In the genomic region with DNA sequence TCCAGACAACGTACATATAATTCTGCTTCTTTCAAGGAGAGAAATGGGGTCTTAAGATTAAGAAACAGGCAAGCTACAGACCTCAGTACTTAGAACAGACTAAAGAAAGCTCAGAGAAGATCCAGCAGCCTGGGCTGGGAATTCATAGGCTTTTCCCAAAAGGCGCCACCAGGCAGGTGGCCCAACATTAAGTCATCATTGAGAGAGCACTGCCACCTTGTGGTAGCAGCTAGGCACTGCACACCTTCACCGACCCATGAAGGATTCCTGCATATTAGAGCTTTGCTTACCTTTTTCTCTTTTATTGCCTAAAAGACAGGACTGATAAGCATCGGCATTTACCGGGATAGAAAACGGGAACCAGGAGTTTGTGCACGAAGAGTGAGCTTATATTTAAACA, we compare ENCODE assay signal across 9 mouse cellular contexts. TPM values are rescaled to one million over a fixed set of nuclear protein-coding genes. Genes with fewer than 3 reads are reported as not detected.
A peak's percentile ranks its signal among the peaks of the same experiment; 100 is the strongest.
DNase-seq lines count a peak whose midpoint lies in the region; ATAC-seq and TF ChIP-seq lines count a peak whose summit lies in the region.
"Had no signal": no experiment of that assay in that cellular context is flagged by ENCODE, and none has a peak within 500 bp of the region (broad histone marks: within the 10 kb centered on the region; RNA-seq: fewer than 3 reads in every experiment).

No protein-coding gene starts in this region.

- peak; percentile 54 for DNase-seq in CD4-positive helper T cell, adult 2 months (ENCODE audit: low read depth, low spot score)
- DNase-seq in adrenal gland, adult 18-20 months (ENCODE audit: low spot score in 2 of 2): peak; percentile 74 to 76
- DNase-seq in embryo, embryonic 10 days (ENCODE audit: low spot score): peak; percentile 89
- peak; percentile 58 for DNase-seq in gastrocnemius, postnatal 14 days
- DNase-seq in kidney, postnatal 0 days (ENCODE audit: low spot score): peak; percentile 77
- DNase-seq in liver, adult 2 months (ENCODE audit: extremely low read depth, low read depth, low spot score): peak; percentile 42
- peak; percentile 58 for DNase-seq in thymus, adult 2 months

- TF ChIP-seq CTCF in kidney, postnatal 0 days (IDR thresholded peaks at IDR 0.05; ENCODE audit: low read depth): peak; percentile 94
- peak; percentile 92 for TF ChIP-seq CTCF in liver, adult 2 months (IDR thresholded peaks at IDR 0.05; ENCODE audit: low read depth, low read length)
- TF ChIP-seq CTCF in thymus, adult 2 months (IDR thresholded peaks at IDR 0.05; ENCODE audit: borderline replicate concordance, control insufficient read depth, extremely low read depth, insufficient read depth, low read length, poor library complexity): peak; percentile 64; the same call in 1 of the 2 replicates

- intact Hi-C loops in gastrocnemius, postnatal 14 days (cut with DNase I; ENCODE audit: low total_unique reads): loop anchor here (5.0 kb wide), 2 partner anchors 76 to 171 kb away; no protein-coding TSS in a partner anchor

- H3K9me3 ChIP-seq in kidney, postnatal 0 days (replicated peaks; ENCODE audit: low read length): no peaks in the 10 kb centered on the region
- H3K9me3 ChIP-seq in neural tube, embryonic 13.5 days: no peaks in the 10 kb centered on the region
- H3K9me3 ChIP-seq: heart, embryonic 13.5 days had no signal

- no peak overlapping the region for H3K4me3 ChIP-seq in kidney, postnatal 0 days (replicated peaks; ENCODE audit: low read depth, low read length)
- no peak overlapping the region for H3K4me3 ChIP-seq in liver, adult 2 months (ENCODE audit: insufficient read depth, low read depth, low read length)
- no peak overlapping the region for H3K4me3 ChIP-seq in neural tube, embryonic 13.5 days
- H3K4me3 ChIP-seq in thymus, adult 2 months (ENCODE audit: control insufficient read depth, insufficient read depth, low read length): no peak overlapping the region
- H3K4me3 ChIP-seq: heart, embryonic 13.5 days had no signal

- no peak overlapping the region for H3K4me2 ChIP-seq in kidney, postnatal 0 days (ENCODE audit: low read length)
- H3K4me2 ChIP-seq in neural tube, embryonic 13.5 days: no peak overlapping the region
- H3K4me2 ChIP-seq: heart, embryonic 13.5 days had no signal

- H3K36me3 ChIP-seq in kidney, postnatal 0 days (ENCODE audit: insufficient read depth, low read length): no peaks in the 10 kb centered on the region
- no peaks in the 10 kb centered on the region for H3K36me3 ChIP-seq in liver, adult 2 months (ENCODE audit: control insufficient read depth, insufficient read depth, low read length)
- no peaks in the 10 kb centered on the region for H3K36me3 ChIP-seq in neural tube, embryonic 13.5 days
- no peaks in the 10 kb centered on the region for H3K36me3 ChIP-seq in thymus, adult 2 months (ENCODE audit: control insufficient read depth, insufficient read depth, low read length)
- H3K36me3 ChIP-seq: heart, embryonic 13.5 days had no signal

- no peak overlapping the region for H3K9ac ChIP-seq in kidney, postnatal 0 days (ENCODE audit: low read depth, low read length)
- no peak overlapping the region for H3K9ac ChIP-seq in liver, adult 2 months (ENCODE audit: low read depth, low read length)
- H3K9ac ChIP-seq in neural tube, embryonic 13.5 days: no peak overlapping the region
- H3K9ac ChIP-seq: heart, embryonic 13.5 days had no signal

- no peak for TF ChIP-seq POLR2A in liver, adult 2 months (IDR thresholded peaks at IDR 0.05; ENCODE audit: extremely low read depth, insufficient read depth, low read length)
- no peak for TF ChIP-seq POLR2A in thymus, adult 2 months (IDR thresholded peaks at IDR 0.05; ENCODE audit: control insufficient read depth, extremely low read depth, insufficient read depth, low read length, poor library complexity)

- WGBS in kidney, postnatal 0 days: 15% methylated on average over 7 of the region's 7 CpGs
- 14% methylated on average over 7 of the region's 7 CpGs for WGBS in liver, adult 2 months
- 17% methylated on average over 7 of the region's 7 CpGs for whole genome bisulfite sequencing in neural tube, embryonic 13.5 days
- 18% methylated on average over 7 of the region's 7 CpGs for WGBS in thymus, adult 2 months

- no peaks in the 10 kb centered on the region for H3K27me3 ChIP-seq in kidney, postnatal 0 days (ENCODE audit: insufficient read depth, low read length)
- H3K27me3 ChIP-seq in liver, adult 2 months (ENCODE audit: control insufficient read depth, insufficient read depth, low read length): no peaks in the 10 kb centered on the region
- H3K27me3 ChIP-seq in neural tube, embryonic 13.5 days: no peaks in the 10 kb centered on the region
- H3K27me3 ChIP-seq in thymus, adult 2 months (ENCODE audit: control insufficient read depth, insufficient read depth, low read length): no peaks in the 10 kb centered on the region

- ATAC-seq in kidney, postnatal 0 days (replicated peaks; ENCODE audit: low FRiP score, low read depth): no peak
- peak; percentile 76 for ATAC-seq in neural tube, embryonic 13.5 days (ENCODE audit: low read depth)

- H3K27ac ChIP-seq in kidney, postnatal 0 days: no peak overlapping the region
- H3K27ac ChIP-seq in liver, adult 2 months (replicated peaks; ENCODE audit: insufficient read depth, low read depth, low read length): no peak overlapping the region
- H3K27ac ChIP-seq in neural tube, embryonic 13.5 days (replicated peaks): no peak overlapping the region
- no peak overlapping the region for H3K27ac ChIP-seq in thymus, adult 2 months (ENCODE audit: control insufficient read depth, insufficient read depth, low read length)
- H3K27ac ChIP-seq: heart, embryonic 13.5 days had no signal

- no peaks in the 10 kb centered on the region for H3K79me2 ChIP-seq in liver, adult 2 months (ENCODE audit: control insufficient read depth, insufficient read depth, low read length)

- no peaks in the 10 kb centered on the region for H3K4me1 ChIP-seq in kidney, postnatal 0 days (replicated peaks; ENCODE audit: insufficient read depth, low read length)
- peaks cover 2% of the 10 kb centered on the region; the same call in 1 of the 2 replicates for H3K4me1 ChIP-seq in liver, adult 2 months (ENCODE audit: control insufficient read depth, insufficient read depth, low read length)
- peaks cover 6% of the 10 kb centered on the region; the same call in 1 of the 2 replicates for H3K4me1 ChIP-seq in neural tube, embryonic 13.5 days (replicated peaks)
- no peaks in the 10 kb centered on the region for H3K4me1 ChIP-seq in thymus, adult 2 months (replicated peaks; ENCODE audit: control insufficient read depth, insufficient read depth, low read length)

RNA-seq across cellular contexts. Expression of a gene that starts 15.5 kb away (rescaled TPM):
- total RNA-seq in adrenal gland, adult 18-20 months (2021): not detected
- under 1 TPM; 0.29 to 0.37 TPM for total RNA-seq in gastrocnemius, postnatal 14 days (2021)
- polyA plus RNA-seq in kidney, postnatal 0 days (2015; fragmentation: Nextera tagmentation; extraction: Ambion mirVana): not detected in 2 replicates
- not detected in 2 replicates for total RNA-seq in liver, adult 2 months (2014; rRNA removed)
- 0.01 TPM in 1 of 2 replicates, not detected in the other for polyA plus RNA-seq in liver, adult 2 months (2012; rRNA removed)
- polyA plus RNA-seq in neural tube, embryonic 13.5 days (2015; fragmentation: Nextera tagmentation; extraction: Ambion mirVana): not detected in 2 replicates
- 0.27 and 0.35 TPM in 2 replicates for polyA plus RNA-seq in thymus, adult 2 months (2012; rRNA removed)
- polyA plus RNA-seq: heart, embryonic 13.5 days had no signal

RNA-seq across cellular contexts. Expression of a gene that starts 21.4 kb away (rescaled TPM):
- total RNA-seq in adrenal gland, adult 18-20 months (2021): not detected
- total RNA-seq in gastrocnemius, postnatal 14 days (2021): not detected
- polyA plus RNA-seq in kidney, postnatal 0 days (2015; fragmentation: Nextera tagmentation; extraction: Ambion mirVana): not detected in 2 replicates
- 11.2 and 15.2 TPM in 2 replicates for total RNA-seq in liver, adult 2 months (2014; rRNA removed)
- 5.3 and 5.8 TPM in 2 replicates for polyA plus RNA-seq in liver, adult 2 months (2012; rRNA removed)
- not detected in 2 replicates for polyA plus RNA-seq in neural tube, embryonic 13.5 days (2015; fragmentation: Nextera tagmentation; extraction: Ambion mirVana)
- 0.04 TPM in 2 replicates for polyA plus RNA-seq in thymus, adult 2 months (2012; rRNA removed)
- polyA plus RNA-seq: heart, embryonic 13.5 days had no signal

RNA-seq across cellular contexts. Expression of a gene that starts 34.5 kb away (rescaled TPM):
- total RNA-seq in adrenal gland, adult 18-20 months (2021): not detected
- not detected for total RNA-seq in gastrocnemius, postnatal 14 days (2021)
- polyA plus RNA-seq in kidney, postnatal 0 days (2015; fragmentation: Nextera tagmentation; extraction: Ambion mirVana): not detected in 2 replicates
- 5.2 and 8.1 TPM in 2 replicates for total RNA-seq in liver, adult 2 months (2014; rRNA removed)
- polyA plus RNA-seq in liver, adult 2 months (2012; rRNA removed): 3.2 and 4.7 TPM in 2 replicates
- not detected in 2 replicates for polyA plus RNA-seq in neural tube, embryonic 13.5 days (2015; fragmentation: Nextera tagmentation; extraction: Ambion mirVana)
- polyA plus RNA-seq in thymus, adult 2 months (2012; rRNA removed): 0.09 and 0.26 TPM in 2 replicates
- polyA plus RNA-seq: heart, embryonic 13.5 days had no signal
